ENCODE assay signal across 30 mouse cellular contexts in the genomic region with DNA sequence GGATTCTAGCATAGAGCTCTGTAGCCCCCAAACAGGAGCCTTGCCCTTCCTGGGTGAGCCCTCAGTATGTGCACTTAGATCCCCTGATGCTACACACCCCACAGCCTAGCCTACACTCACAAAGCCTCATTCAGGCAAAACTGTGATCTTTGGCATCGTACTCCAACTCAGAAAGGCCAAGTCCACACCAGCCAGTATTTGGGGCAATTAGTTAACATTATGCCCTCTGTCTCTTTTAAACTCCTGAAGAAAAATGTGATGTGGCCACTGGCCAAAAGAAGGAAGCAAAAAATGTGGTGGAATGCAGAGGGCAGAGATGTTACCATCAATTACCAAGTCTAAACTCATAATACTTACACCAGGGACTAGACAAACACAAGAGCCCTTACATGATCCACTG. TPM values are rescaled to one million over a fixed set of nuclear protein-coding genes. Genes with fewer than 3 reads are reported as not detected.
A peak's percentile ranks its signal among the peaks of the same experiment; 100 is the strongest.
DNase-seq lines count a peak whose midpoint lies in the region; ATAC-seq lines count a peak whose summit lies in the region.
"Had no signal": no experiment of that assay in that cellular context is flagged by ENCODE, and none has a peak within 500 bp of the region (broad histone marks: within the 10 kb centered on the region; RNA-seq: fewer than 3 reads in every experiment).

No protein-coding gene starts in this region.

- no peaks in the 10 kb centered on the region for H3K9me3 ChIP-seq in limb, embryonic 15.5 days
- H3K9me3 ChIP-seq in limb, embryonic 10.5 days (replicated peaks), result no peaks in the 10 kb centered on the region
- H3K9me3 ChIP-seq: embryonic facial prominence, embryonic 10.5 days; embryonic facial prominence, embryonic 15.5 days; forebrain, embryonic 13.5 days; hindbrain, embryonic 12.5 days; limb, embryonic 13.5 days; midbrain, embryonic 13.5 days; neural tube, embryonic 13.5 days had no signal

- DNase-seq in limb, embryonic 10.5 days (ENCODE audit: low spot score), result no peak
- peak; percentile 73 to 80 for DNase-seq in kidney, adult 8-10 months
- peak; percentile 65 to 75 for DNase-seq in kidney, postnatal 25 days
- DNase-seq in embryo, embryonic 10 days (ENCODE audit: low spot score), result no peak
- DNase-seq in ovary, postnatal 10 days (ENCODE audit: low spot score), result no peak
- DNase-seq: adrenal gland, postnatal 14 days; cerebellum, adult 11 months; cerebellum, adult 9-11 months; gastrocnemius, postnatal 25 days; heart, adult 11 months; heart, postnatal 36 days; lung, adult 2 months; lung, postnatal 10 days; thymus, adult 2 months; thymus, postnatal 36 days had no signal

- no peak overlapping the region for H3K4me3 ChIP-seq in limb, embryonic 15.5 days
- H3K4me3 ChIP-seq in limb, embryonic 10.5 days, result no peak overlapping the region
- H3K4me3 ChIP-seq: embryonic facial prominence, embryonic 10.5 days; embryonic facial prominence, embryonic 15.5 days; forebrain, embryonic 13.5 days; hindbrain, embryonic 12.5 days; layer of hippocampus, adult 2 months; left cerebral cortex, adult 2 months; limb, embryonic 13.5 days; midbrain, embryonic 13.5 days; neural tube, embryonic 13.5 days had no signal

- H3K9ac ChIP-seq in limb, embryonic 15.5 days, result no peak overlapping the region
- H3K9ac ChIP-seq: embryonic facial prominence, embryonic 15.5 days; forebrain, embryonic 13.5 days; hindbrain, embryonic 12.5 days; limb, embryonic 13.5 days; liver, embryonic 14.5 days; midbrain, embryonic 13.5 days; neural tube, embryonic 13.5 days had no signal

- no peaks in the 10 kb centered on the region for H3K36me3 ChIP-seq in limb, embryonic 15.5 days
- H3K36me3 ChIP-seq in limb, embryonic 10.5 days, result 0 out of 2 replicates have a peak, but pooled peaks cover 1% of the 10 kb centered on the region
- H3K36me3 ChIP-seq: embryonic facial prominence, embryonic 10.5 days; embryonic facial prominence, embryonic 15.5 days; hindbrain, embryonic 12.5 days; limb, embryonic 13.5 days; midbrain, embryonic 13.5 days; neural tube, embryonic 13.5 days had no signal

- H3K4me1 ChIP-seq in limb, embryonic 15.5 days, result peaks cover 6% of the 10 kb centered on the region; the same call in 1 of the 2 replicates
- peaks cover 3% of the 10 kb centered on the region; the same call in 1 of the 2 replicates for H3K4me1 ChIP-seq in limb, embryonic 10.5 days
- H3K4me1 ChIP-seq: embryonic facial prominence, embryonic 15.5 days; midbrain, embryonic 13.5 days had no signal

- WGBS in limb, embryonic 15.5 days, result 72% methylated on average over 1 of the region's 1 CpGs
- WGBS in limb, embryonic 10.5 days, result 88% methylated on average over 1 of the region's 1 CpGs

- 0 out of 2 replicates have a peak overlapping the region, but pooled peaks have one; percentile 11 for H3K27ac ChIP-seq in limb, embryonic 15.5 days
- H3K27ac ChIP-seq in limb, embryonic 10.5 days, result no peak overlapping the region
- H3K27ac ChIP-seq: embryonic facial prominence, embryonic 10.5 days; embryonic facial prominence, embryonic 15.5 days; forebrain, embryonic 13.5 days; hindbrain, embryonic 12.5 days; layer of hippocampus, adult 2 months; left cerebral cortex, adult 2 months; limb, embryonic 13.5 days; liver, embryonic 14.5 days; macrophage; midbrain, embryonic 13.5 days; neural tube, embryonic 13.5 days had no signal

- H3K4me2 ChIP-seq in limb, embryonic 15.5 days, result no peak overlapping the region
- H3K4me2 ChIP-seq: embryonic facial prominence, embryonic 15.5 days; forebrain, embryonic 13.5 days; heart, embryonic 11.5 days; hindbrain, embryonic 12.5 days; limb, embryonic 13.5 days; midbrain, embryonic 13.5 days; neural tube, embryonic 13.5 days had no signal

- peak; percentile 61; the same call in 1 of the 2 replicates for ATAC-seq in limb, embryonic 15.5 days (ENCODE audit: insufficient number of reproducible peaks, low FRiP score, low TSS enrichment, low read depth)
- ATAC-seq: forebrain, embryonic 13.5 days; intestine, embryonic 16.5 days; midbrain, embryonic 13.5 days had no signal

- H3K27me3 ChIP-seq in limb, embryonic 15.5 days, result no peaks in the 10 kb centered on the region
- no peaks in the 10 kb centered on the region for H3K27me3 ChIP-seq in limb, embryonic 10.5 days (ENCODE audit: low read depth, poor library complexity, severe bottlenecking)
- H3K27me3 ChIP-seq: CH12.LX; embryonic facial prominence, embryonic 15.5 days; forebrain, embryonic 13.5 days; hindbrain, embryonic 12.5 days; limb, embryonic 13.5 days; midbrain, embryonic 13.5 days; neural tube, embryonic 13.5 days had no signal

RNA-seq across cellular contexts. Expression of a gene that starts 14.7 kb away (rescaled TPM):
- 9.5 and 10.9 TPM in 2 replicates for polyA plus RNA-seq in limb, embryonic 15.5 days (2015; fragmentation: Nextera tagmentation; extraction: Ambion mirVana)
- polyA plus RNA-seq in limb, embryonic 10.5 days (2016; fragmentation: Nextera tagmentation; extraction: Ambion mirVana), result 0.51 and 1.5 TPM in 2 replicates
- polyA plus RNA-seq: macrophage had no signal

RNA-seq across cellular contexts. Expression of a gene that starts 55.5 kb away (rescaled TPM):
- 4.2 and 4.4 TPM in 2 replicates for polyA plus RNA-seq in limb, embryonic 15.5 days (2015; fragmentation: Nextera tagmentation; extraction: Ambion mirVana)
- 0.18 and 0.85 TPM in 2 replicates for polyA plus RNA-seq in limb, embryonic 10.5 days (2016; fragmentation: Nextera tagmentation; extraction: Ambion mirVana)
- polyA plus RNA-seq: macrophage; midbrain, embryonic 13.5 days had no signal

RNA-seq across cellular contexts. Expression of a gene that starts 55.5 kb away (rescaled TPM):
- 14.9 and 15.2 TPM in 2 replicates for polyA plus RNA-seq in limb, embryonic 15.5 days (2015; fragmentation: Nextera tagmentation; extraction: Ambion mirVana)
- polyA plus RNA-seq in limb, embryonic 10.5 days (2016; fragmentation: Nextera tagmentation; extraction: Ambion mirVana), result 0.97 and 3.1 TPM in 2 replicates
- polyA plus RNA-seq: macrophage; neural tube, embryonic 13.5 days had no signal

Comparison
In these comparisons a context has a peak if more than half of its experiments do, and no peak if none do; other contexts are left out.
1. DNase-seq: peak in kidney, adult 8-10 months (2 of 2) and kidney, postnatal 25 days (2 of 2); none in limb, embryonic 10.5 days (single experiment), embryo, embryonic 10 days (single experiment) and ovary, postnatal 10 days (single experiment).